Mouse (Mus musculus) ES-E14 (cell line): ENCODE measurements at regions not wholly inside any gene's neighbourhood (a gene's known extent, or its start where the extent isn't known, plus 50 kb on each side); places are given as distances from the start of the nearest gene placed in this dataset.

Experiments
- MAFK ChIP-seq: IDR thresholded peaks from 2 replicates; pipeline ENCODE4 v1.6.1; 2014; ENCODE audit warnings: mild to moderate bottlenecking, low read depth, low read length, inconsistent platforms; ENCODE audit not compliant: insufficient read depth
- ZNF384 ChIP-seq: IDR thresholded peaks from 2 replicates; pipeline ENCODE4 v1.6.1; 2012; ENCODE audit warnings: low read depth, low read length, inconsistent platforms

- no peak for TF ChIP-seq MAFK
- TF ChIP-seq ZNF384, result no peak
Measured at GRCm38 (mm10) chr9:68254218-68254617, 399.4 kb upstream of the Rora start.
